Mouse (Mus musculus) liver, postnatal 0 days (tissue): ENCODE measurements around the gene A1bg. TPM values are rescaled to one million over a fixed set of nuclear protein-coding genes. Genes with fewer than 3 reads are reported as not detected.

ENCODE experiments used
- ATAC-seq: fragments of 200-750 bp; cut with Nextera tagmentation; 2 replicates; pipeline ENCODE4 v1.8.0; 2017; ENCODE audit warnings: mild to moderate bottlenecking, moderate library complexity
- DNase-seq: peaks from one replicate; pipeline ENCODE4 v3.0.0-alpha.2; 2016
- H3K27ac ChIP-seq: fragments of 300-500 bp; sonication (generic); 2 replicates; pipeline ENCODE4 v1.5.1; 2014; ENCODE audit warnings: antibody characterized with exemption, moderate library complexity, mild to moderate bottlenecking, low read depth
- H3K27me3 ChIP-seq: fragments of 300-500 bp; sonication (generic); 2 replicates; pipeline ENCODE4 v1.6.1; 2014; ENCODE audit warnings: low read length, control low read depth, mixed read lengths; ENCODE audit not compliant: insufficient read depth
- H3K36me3 ChIP-seq: fragments of 300-500 bp; sonication (generic); replicated peaks from 2 replicates; pipeline ENCODE4 v1.6.1; 2014; ENCODE audit warnings: mild to moderate bottlenecking, control low read depth, low read length, moderate library complexity, mixed read lengths; ENCODE audit not compliant: insufficient read depth
- H3K4me1 ChIP-seq: fragments of 300-500 bp; sonication (generic); 2 replicates; pipeline ENCODE4 v1.6.1; 2014; ENCODE audit warnings: antibody characterized with exemption, mild to moderate bottlenecking, control low read depth; ENCODE audit not compliant: insufficient read depth
- H3K4me2 ChIP-seq: fragments of 300-500 bp; sonication (generic); 2 replicates; pipeline ENCODE4 v1.6.1; 2014; ENCODE audit warnings: low read depth, mild to moderate bottlenecking, low read length, moderate library complexity, mixed read lengths
- H3K4me3 ChIP-seq: fragments of 300-500 bp; sonication (generic); 2 replicates; pipeline ENCODE4 v1.5.1; 2014; ENCODE audit warnings: low read depth, low read length
- H3K9ac ChIP-seq: fragments of 300-500 bp; sonication (generic); replicated peaks from 2 replicates; pipeline ENCODE4 v1.6.1; 2014; ENCODE audit warnings: mild to moderate bottlenecking, moderate library complexity
- H3K9me3 ChIP-seq: fragments of 300-500 bp; sonication (generic); 2 replicates; pipeline ENCODE4 v1.6.1; 2016; ENCODE audit warnings: mild to moderate bottlenecking, control low read depth, low read length, mixed read lengths
- CTCF ChIP-seq: sonication (generic); IDR thresholded peaks from 2 replicates; pipeline ENCODE4 v1.5.1; 2016; ENCODE audit warnings: antibody characterized with exemption, low read depth
- EP300 ChIP-seq: IDR thresholded peaks from 2 replicates; pipeline ENCODE4 v1.6.1; 2016; ENCODE audit warnings: antibody characterized with exemption, low read depth, mild to moderate bottlenecking
- WGBS: fragments of 180-500 bp; shearing (Covaris S2); extraction: QIAGEN DNeasy Blood & Tissue Kit; methylation state at CpG from one replicate; pipeline ENCODE4 v1.1.7; 2014; ENCODE audit not compliant: insufficient replicate concordance; 5-methylcytosine and 5-hydroxymethylcytosine counted together
- polyA plus RNA-seq: library from polyadenylated mRNA; unstranded; fragments of >200 nt; fragmentation: Nextera tagmentation; extraction: Ambion mirVana; gene quantifications from 2 replicates; pipeline ENCODE4 v1.2.1, GENCODE M21; 2015

The A1bg gene
- not detected in 2 replicates for polyA plus RNA-seq

DNA sequence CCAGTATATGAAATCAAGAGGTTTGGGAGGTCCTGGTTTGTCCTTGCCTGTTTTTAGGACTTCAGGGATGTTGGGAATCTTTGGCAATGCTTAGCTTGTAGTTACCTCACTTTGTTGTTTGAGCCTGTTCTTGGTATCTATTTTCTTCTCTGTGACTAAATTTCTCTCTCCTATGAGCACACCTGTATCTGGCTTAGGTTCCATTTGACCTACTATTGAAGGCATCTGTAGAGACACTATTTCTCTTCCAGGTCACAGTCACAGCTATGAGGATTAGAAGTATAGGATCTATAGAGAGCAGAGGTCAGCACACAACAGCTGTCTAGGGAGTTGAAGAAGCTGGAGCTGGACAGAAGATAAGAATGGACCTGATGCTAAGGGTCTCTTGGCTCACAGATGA is at the start of gene A1bg:
Gene A1bg, minus strand, starts transcription at position 101 of the 400 bp plus-strand sequence.
- Histone ChIP-seq H3K9ac (no peak within 1 kb of the TSS), H3K4me3 (no peak within 1 kb of the TSS), H3K4me1 (no peaks in the 10 kb centered on the region), H3K27me3 (no peaks in the 10 kb centered on the region), H3K27ac (no peak within 1 kb of the TSS), H3K9me3 (no peaks in the 10 kb centered on the region), H3K4me2 (no peak within 1 kb of the TSS), H3K36me3 (no peaks in the 10 kb centered on the region)
- TF ChIP-seq EP300 = no peak
- no peak for TF ChIP-seq CTCF
- ATAC-seq (no peak), DNase-seq (no peak)

DNA sequence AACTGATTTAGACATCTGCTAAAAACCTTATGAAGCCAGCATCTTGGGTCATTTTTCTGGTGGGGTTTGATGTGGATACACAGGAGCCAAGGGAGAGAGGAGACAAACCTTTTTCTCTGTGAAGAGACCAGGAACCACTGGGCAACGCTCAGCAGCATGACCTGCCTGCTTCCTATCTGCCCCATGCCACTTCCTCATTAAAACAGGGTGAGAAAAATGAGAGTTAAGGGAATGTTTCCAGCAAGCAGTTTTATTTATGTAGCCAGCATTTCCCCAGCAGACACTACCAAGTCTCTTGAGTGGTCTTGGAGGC is 45.7 kb upstream of the A1bg start:
- Histone ChIP-seq H3K9me3 (no peaks in the 10 kb centered on the region), H3K4me2 (no peak overlapping the region), H3K4me3 (no peak overlapping the region), H3K9ac (no peak overlapping the region), H3K27me3 (no peaks in the 10 kb centered on the region), H3K4me1 (no peaks in the 10 kb centered on the region), H3K36me3 (no peaks in the 10 kb centered on the region), H3K27ac (no peak overlapping the region)
- ATAC-seq = no peak
- no peak for DNase-seq
- no peak for TF ChIP-seq EP300
- TF ChIP-seq CTCF = no peak
- WGBS = 35% methylated on average over 1 of the region's 1 CpGs

DNA sequence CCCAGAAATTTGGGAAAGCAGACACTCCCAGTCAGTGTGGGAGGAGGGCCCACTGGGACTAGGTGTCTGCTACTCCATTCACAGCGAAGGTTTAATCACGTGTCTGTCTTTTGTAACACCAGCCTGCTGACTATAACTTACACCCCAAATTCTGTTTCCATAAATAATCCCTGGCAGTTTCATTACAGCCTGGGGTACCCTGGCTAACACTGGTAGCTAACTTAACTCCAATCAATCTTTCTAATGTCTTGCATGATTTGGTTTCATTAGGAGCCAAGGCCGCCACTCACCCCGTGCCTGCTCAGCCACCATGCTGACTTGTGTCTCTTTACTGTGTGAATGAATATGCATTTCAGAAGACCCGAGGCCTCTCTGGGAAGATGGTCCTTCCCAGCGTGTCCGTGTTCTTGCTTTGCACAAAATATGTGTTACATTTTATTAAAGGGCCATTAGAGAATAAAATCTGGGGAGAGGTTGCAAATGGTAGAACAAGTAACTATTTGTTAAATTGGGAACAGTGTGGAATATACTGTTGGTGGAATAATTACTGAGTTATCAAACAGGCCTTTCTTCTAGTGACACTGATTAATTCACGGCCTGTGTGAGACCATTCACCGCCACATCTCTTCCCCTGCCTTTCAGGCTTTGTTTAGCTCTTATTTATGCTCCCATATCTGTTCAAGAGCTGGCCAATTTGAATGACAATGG is 45.2 kb upstream of the A1bg start:
- DNase-seq (no peak), ATAC-seq (no peak)

DNA sequence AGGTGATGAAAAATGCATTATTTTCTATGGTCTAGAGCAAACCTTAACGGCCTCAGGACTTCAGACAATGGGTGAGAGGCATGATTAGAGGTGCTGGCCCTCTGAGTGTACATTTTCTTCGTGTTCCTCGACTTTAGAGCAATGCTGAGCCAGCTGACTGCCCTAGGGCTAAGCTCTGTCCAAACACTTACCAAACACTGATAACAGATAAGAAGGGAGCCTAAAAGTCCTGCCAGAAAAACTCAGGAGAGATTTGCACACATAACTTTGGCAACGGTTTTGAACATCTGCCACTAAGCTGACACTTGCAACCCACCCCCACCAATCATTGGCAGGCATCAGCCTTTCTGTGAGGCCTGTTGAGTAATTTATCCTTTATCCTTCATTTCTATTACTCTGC is 2.9 kb upstream of the A1bg start:
- no peaks in the 10 kb centered on the region for H3K36me3 ChIP-seq
- no peaks in the 10 kb centered on the region for H3K9me3 ChIP-seq
- no peak overlapping the region for H3K27ac ChIP-seq
- 58% methylated on average over 4 of the region's 4 CpGs for WGBS
- H3K27me3 ChIP-seq = no peaks in the 10 kb centered on the region
- TF ChIP-seq CTCF = no peak
- TF ChIP-seq EP300 = no peak
- ATAC-seq = no peak
- H3K4me2 ChIP-seq = no peak overlapping the region
- H3K4me1 ChIP-seq = no peaks in the 10 kb centered on the region
- H3K4me3 ChIP-seq = no peak overlapping the region
- H3K9ac ChIP-seq = no peak overlapping the region
- no peak for DNase-seq

More for the DNA sequence above, 45.2 kb upstream of the A1bg start:
- TF ChIP-seq EP300 (no peak), CTCF (no peak)
- H3K4me2 ChIP-seq = no peak overlapping the region
- no peaks in the 10 kb centered on the region for H3K9me3 ChIP-seq
- no peak overlapping the region for H3K9ac ChIP-seq
- no peaks in the 10 kb centered on the region for H3K36me3 ChIP-seq
- H3K27me3 ChIP-seq = no peaks in the 10 kb centered on the region
- WGBS = 75% methylated on average over 9 of the region's 9 CpGs
- H3K4me1 ChIP-seq = no peaks in the 10 kb centered on the region
- H3K27ac ChIP-seq = no peak overlapping the region
- H3K4me3 ChIP-seq = no peak overlapping the region

DNA sequence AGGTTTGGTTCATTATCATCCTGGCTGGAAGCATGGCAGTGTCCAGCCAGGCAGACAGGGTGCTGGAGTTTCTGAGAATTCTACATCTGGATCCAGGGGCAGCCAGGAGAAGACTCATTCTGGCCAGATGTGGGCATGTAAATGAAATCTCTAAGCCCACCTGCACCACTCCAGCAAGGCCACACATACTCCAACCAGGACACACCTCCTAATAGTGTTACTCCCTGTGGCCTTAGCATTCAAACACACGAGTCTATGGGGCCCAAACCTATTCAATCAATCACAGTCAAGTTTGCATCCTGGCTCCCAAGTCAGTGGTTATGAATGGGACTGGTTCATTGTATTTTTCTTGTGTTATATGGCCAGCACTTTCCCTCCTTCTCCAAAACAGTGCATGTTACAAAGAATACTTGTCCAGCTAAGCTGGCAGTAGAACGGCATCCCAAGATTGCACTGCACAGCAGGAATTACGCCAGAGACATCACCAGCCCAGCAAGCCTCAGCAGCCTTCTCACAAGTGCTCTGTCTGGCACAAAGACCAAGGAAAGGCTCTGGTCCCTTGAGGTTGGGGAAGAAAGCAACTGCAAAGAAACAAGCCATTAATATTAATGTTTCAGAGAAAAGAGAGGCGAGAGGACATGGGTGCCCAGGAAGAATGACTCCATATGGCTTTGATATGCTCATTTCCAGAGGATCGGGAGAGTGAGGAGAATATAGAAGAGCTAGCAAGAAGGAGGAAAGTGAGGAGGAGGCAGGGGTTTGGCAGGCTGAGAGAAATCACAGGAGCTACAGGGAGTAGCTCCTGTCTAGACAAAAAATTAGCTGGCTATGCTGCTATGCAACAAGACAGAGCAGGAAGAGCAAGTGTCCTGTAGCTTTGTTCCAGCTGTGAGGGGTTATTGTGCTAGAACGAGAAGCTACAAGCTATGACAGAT is 18.8 kb downstream of the A1bg start:
- H3K27me3 ChIP-seq = no peaks in the 10 kb centered on the region
- no peak for TF ChIP-seq EP300
- no peak for TF ChIP-seq CTCF
- H3K4me1 ChIP-seq = no peaks in the 10 kb centered on the region
- no peak overlapping the region for H3K9ac ChIP-seq
- DNase-seq (no peak), ATAC-seq (no peak)
- H3K27ac ChIP-seq = no peak overlapping the region
- H3K36me3 ChIP-seq = no peaks in the 10 kb centered on the region
- H3K4me3 ChIP-seq = no peak overlapping the region
- H3K4me2 ChIP-seq = no peak overlapping the region
- WGBS = 68% methylated on average over 6 of the region's 6 CpGs
- no peaks in the 10 kb centered on the region for H3K9me3 ChIP-seq

DNA sequence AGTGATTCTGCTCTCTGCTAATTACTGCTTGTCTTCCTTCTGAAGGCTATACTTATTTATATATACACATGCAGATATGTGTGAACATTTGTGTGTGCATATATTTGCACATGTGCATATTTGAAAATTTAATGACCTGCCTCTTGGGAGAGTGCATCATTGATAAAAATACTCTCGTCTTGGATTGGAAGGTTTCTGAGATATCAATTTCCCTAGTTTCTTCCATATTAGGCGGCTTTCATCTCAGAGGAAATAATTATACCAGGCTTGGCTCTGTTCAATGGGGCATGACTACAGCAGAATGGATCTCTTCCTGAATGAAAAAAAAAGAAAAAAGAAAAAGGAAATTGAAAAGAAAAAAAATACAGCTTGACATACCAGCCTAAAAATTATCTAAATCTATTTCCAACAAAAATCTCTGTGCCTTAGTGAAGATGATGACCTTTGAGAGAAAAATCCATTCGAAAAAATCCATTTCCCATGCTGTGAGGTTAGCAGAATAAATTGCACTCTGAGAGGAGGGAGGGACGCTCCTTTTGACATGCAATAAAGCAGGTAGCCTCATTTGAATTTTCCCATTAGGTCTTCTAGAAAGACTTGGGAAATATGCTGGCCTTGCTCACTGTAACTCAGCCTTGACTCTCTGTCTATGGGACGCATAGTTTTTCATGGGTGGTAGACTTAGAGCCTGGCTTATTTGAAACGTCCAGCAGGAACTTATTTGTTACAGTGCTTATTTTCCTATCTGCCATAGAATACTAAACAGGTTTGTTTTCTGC is 24.4 kb downstream of the A1bg start:
- 61% methylated on average over 6 of the region's 6 CpGs for WGBS
- no peaks in the 10 kb centered on the region for H3K9me3 ChIP-seq
- no peaks in the 10 kb centered on the region for H3K27me3 ChIP-seq
- H3K4me2 ChIP-seq = no peak overlapping the region
- no peaks in the 10 kb centered on the region for H3K4me1 ChIP-seq
- no peak overlapping the region for H3K4me3 ChIP-seq
- no peaks in the 10 kb centered on the region for H3K36me3 ChIP-seq
- ATAC-seq (no peak), DNase-seq (no peak)
- H3K27ac ChIP-seq = no peak overlapping the region
- no peak overlapping the region for H3K9ac ChIP-seq
- no peak for TF ChIP-seq CTCF
- TF ChIP-seq EP300 = no peak
